Mouse (Mus musculus) left cerebral cortex, adult 2 months (tissue): ENCODE results near the gene Wdtc1. TPM values are rescaled to one million over a fixed set of nuclear protein-coding genes. Genes with fewer than 3 reads are reported as not detected.

ENCODE experiments used
- DNase-seq, 2 experiments: peaks; one replicate each; pipeline ENCODE4 v3.0.0; 2021 to 2022; ENCODE audit warnings: low spot score in 2 of 2, mixed read lengths in 1 of 2; ENCODE audit errors: extremely low spot score in 1 of 2
- H3K27ac ChIP-seq: fragments of 200-600 bp; 2 replicates; pipeline ENCODE4 v1.8.1; 2022
- H3K4me3 ChIP-seq: fragments of 200-600 bp; 2 replicates; pipeline ENCODE4 v1.8.1; 2022
- CTCF ChIP-seq: fragments of 200-600 bp; IDR thresholded peaks from 2 replicates; pipeline ENCODE4 v1.8.1; 2022; ENCODE audit warnings: antibody characterized with exemption, mild to moderate bottlenecking, moderate library complexity
- intact Hi-C: fragments of 180-260 bp; cut with DNase I; formaldehyde crosslinking; loops from one replicate; pipeline ENCODE4 v1.15.1; 2025
- long read RNA-seq, 2 experiments: library from polyadenylated mRNA; stranded (forward); transcript quantifications; one replicate each; pipeline ENCODE4 v2.0.0; 2021; ENCODE audit warnings: borderline mapping rate in 2 of 2
- total RNA-seq, 2 experiments: library from RNA; stranded (reverse); gene quantifications; 2 replicates each; pipeline ENCODE4 v1.2.3; 2021

Gene Wdtc1
- 10 to 100 TPM; 59.7 to 60.6 TPM for total RNA-seq
- long read RNA-seq, experiment 1, full-length matches to known transcripts: 33 of 74 reads
- long read RNA-seq, experiment 1, partial matches to known transcripts: 6 of 74 reads
- long read RNA-seq, experiment 1, other reads (novel, unspliced or antisense): 35 of 74 reads
- long read RNA-seq, experiment 2, full-length matches to known transcripts: 52 of 81 reads
- long read RNA-seq, experiment 2, partial matches to known transcripts: 8 of 81 reads
- long read RNA-seq, experiment 2, other reads (novel, unspliced or antisense): 21 of 81 reads

DNA sequence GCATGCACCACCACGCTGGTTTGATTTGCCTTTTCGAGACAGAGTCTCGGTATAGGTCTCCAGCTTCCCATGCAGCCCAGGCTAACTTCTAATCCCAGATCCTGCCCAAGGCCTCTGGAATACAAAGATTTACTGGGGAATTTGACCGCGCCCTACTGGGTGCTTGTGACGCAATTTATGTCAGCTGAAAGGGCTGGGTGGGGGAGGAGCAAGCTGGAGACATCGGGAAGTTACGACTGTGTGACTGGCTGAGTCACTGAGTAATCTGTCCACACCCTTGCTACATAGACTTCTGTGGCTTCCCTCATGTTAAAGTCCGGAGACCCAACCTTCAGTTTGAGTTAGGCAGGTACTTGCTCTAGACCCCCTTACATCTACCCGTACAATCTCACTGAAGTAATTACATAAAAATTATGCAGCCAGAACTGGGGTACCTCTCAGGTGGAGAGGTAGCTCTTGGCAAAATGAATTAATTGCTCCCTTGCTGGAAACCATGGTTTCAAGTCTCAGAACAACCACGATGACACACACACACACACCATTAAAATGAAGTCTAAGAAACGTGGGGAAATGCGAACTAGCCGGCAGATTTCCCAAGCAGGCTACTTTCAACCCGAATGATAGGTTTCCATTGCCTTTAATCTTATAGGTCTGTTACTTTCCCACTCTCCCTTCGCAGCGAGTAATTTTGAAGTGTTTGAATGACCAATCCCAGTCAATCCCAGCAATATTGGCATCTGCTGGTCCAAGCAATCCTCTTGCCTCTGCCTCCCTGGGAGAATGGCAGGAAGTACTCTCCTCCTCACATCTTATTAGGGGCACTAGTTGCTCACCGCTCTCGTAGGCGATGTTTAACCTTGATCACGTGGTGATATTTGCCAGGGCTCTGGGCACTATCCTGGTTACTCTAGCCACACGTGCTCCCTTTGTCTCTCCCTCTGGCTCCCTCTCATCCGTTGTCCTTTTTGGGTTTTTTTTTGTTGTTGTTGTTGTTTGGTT, at the start of gene Wdtc1:
Gene Wdtc1 (minus strand): TSS at position 115 of the 999 bp plus-strand sequence.
- intact Hi-C loops: no loop called here

DNA sequence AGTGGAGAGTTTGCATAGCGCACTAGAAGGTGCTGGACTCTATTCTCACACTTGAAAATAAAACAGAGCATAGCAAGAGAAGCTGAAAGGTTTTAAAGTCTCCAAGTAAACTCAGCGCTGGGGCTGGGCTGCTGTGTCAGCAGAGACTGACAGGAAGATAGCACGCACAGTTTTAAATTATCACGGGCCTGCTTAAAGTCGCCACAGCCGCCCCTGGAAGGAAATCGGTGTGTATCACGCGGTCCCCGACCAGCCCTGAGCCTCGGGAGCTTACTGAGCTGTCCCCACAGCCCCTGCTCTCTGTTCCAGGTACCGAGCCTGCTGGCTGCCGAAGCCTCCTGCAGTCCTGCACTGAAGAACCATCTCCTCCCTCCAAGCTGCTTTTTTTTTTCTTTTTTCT, 48.7 kb upstream of the Wdtc1 start:
- no peak for TF ChIP-seq CTCF
- intact Hi-C loops: no loop called here
- no peak overlapping the region for H3K27ac ChIP-seq

More for the DNA sequence above, at the start of gene Wdtc1:
- Histone ChIP-seq H3K27ac (no peak within 1 kb of the TSS), H3K4me3 (no peak within 1 kb of the TSS)
- no peak for TF ChIP-seq CTCF
- DNase-seq: no peak

DNA sequence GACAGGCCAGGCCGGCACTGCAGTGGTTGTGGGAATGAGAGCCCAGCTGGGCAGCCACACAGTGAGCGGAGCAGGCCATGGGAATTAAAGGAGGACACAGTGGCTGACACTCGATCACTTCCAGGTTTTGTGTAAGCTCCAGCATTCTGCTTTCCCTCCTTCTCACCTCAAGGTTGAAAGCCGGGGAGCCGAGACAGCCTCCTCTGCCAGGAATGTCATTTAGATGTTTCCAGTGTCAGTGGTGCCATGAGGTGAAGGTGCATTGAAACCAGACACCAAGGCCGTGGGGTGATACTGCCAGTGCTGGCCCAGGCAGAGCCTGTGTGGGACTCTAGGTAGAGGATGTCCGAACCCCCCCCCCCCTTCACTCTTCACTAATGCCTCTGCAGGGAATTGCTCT, 46.8 kb upstream of the Wdtc1 start:
- no peak for DNase-seq
- TF ChIP-seq CTCF: no peak
- intact Hi-C loops: no loop called here
- Histone ChIP-seq H3K27ac (no peak overlapping the region), H3K4me3 (no peak overlapping the region)

More for the DNA sequence above, 48.7 kb upstream of the Wdtc1 start:
- no peak for DNase-seq
- no peak overlapping the region for H3K4me3 ChIP-seq

DNA sequence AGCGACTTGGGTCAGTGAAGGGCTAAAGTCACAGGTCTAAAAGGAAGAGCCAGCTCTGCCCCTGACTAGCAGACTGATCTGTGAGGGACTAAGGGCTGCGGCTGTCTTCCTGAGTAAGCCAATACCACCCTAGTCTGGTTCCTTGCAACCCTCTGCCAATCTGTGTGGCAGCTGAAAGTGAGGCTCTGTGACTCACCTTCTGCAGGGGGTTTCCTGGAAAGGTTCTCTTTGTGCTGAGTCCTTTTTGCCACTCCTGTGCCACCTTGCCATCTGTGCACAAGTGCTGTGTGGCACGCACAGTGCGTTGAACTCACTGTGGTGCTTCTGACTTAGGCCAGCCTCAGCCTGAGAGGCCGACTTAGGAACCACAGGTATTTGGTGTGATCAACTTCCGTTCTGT, 46.2 kb upstream of the Wdtc1 start:
- no peak for DNase-seq
- Histone ChIP-seq H3K27ac (no peak overlapping the region), H3K4me3 (no peak overlapping the region)
- TF ChIP-seq CTCF: no peak
- intact Hi-C loops: no loop called here

DNA sequence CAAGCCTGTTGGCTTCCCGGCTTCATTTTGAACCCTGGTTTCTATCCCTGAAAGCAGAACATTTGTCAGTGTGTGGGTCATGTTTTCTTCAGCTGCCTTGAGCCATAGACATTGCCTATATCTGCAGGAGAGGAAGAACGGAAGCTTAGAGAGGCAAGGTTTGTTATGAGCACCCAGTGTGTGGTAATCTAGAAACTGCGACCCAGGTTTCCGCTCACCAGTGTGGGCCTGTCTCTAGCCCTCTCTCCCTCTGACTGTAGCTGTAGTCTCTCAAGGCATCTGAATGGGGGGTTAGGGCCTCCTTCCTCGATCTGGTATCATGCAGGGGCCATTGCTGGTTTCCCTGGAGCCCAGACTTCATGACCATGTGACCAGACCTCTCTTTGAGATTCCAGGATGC, 45.3 kb upstream of the Wdtc1 start:
- TF ChIP-seq CTCF: no peak
- Histone ChIP-seq H3K27ac (no peak overlapping the region), H3K4me3 (no peak overlapping the region)
- intact Hi-C loops: no loop called here
- no peak for DNase-seq

DNA sequence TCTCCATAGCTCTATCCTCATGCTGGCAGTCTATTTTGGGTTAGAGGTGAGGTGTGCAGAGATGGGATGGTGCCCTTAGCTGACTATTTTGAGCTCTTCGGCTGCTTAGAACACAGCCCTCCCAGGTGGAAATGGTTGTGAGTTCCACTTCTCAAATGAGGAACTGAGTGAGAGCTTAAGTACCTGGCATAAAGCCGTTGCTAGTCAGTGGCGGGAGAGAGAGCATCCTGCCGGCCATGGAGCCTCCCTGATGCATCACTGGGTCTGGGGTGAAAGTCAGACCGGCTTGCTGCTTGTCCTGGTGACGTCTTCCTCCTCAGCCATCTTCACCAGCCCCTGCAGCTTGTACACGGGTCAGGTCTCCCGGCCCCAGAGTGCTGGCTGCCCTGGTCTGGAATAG, 44.7 kb upstream of the Wdtc1 start:
- no peak for DNase-seq
- no peak overlapping the region for H3K27ac ChIP-seq
- no peak overlapping the region for H3K4me3 ChIP-seq
- TF ChIP-seq CTCF: no peak
- intact Hi-C loops: no loop called here

DNA sequence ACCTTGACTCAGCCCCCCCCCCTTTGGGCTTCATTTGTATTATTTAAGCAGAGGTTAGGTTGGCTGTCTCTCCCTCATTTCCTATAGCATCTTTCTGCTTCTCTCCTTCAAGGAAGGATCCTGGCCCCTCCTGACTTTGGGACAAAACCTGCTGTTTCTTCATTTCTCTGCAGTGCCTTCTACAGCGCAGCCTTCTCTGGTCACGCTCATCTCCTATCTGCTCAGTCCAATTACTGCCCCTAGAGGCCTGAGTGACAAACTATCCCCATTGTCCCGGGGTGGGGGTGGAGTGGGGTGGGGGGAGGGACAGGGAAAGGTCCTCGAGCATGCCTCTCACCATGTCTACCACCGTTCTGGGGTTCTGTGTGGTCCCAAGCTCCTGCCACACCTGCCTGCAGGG, 44.0 kb upstream of the Wdtc1 start:
- H3K4me3 ChIP-seq: no peak overlapping the region
- no peak overlapping the region for H3K27ac ChIP-seq
- TF ChIP-seq CTCF: no peak; the same call in 1 of the 2 replicates
- intact Hi-C loops: no loop called here
- no peak for DNase-seq

DNA sequence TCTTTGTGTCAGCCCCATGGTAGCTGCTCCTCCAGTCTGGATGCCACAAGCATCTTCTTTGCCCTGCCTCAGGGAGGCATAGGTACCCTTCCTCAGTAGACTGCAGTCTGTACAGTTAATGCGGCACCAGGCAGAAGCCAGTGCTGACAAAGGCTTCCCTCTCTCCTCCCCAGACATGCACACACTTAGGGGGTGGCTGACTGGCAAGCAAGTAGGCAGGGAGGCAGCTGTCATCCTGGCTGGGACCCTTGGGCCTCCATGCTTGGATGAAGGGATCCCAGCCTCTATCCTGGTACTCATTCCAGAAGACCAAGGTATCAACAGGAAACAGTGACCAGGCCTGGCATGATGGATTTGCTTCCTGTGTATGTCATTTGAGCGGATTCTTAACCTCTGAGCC, 42.8 kb upstream of the Wdtc1 start:
- no peak for TF ChIP-seq CTCF
- no peak for DNase-seq
- H3K4me3 ChIP-seq: no peak overlapping the region
- no peak overlapping the region for H3K27ac ChIP-seq
- intact Hi-C loops: no loop called here

DNA sequence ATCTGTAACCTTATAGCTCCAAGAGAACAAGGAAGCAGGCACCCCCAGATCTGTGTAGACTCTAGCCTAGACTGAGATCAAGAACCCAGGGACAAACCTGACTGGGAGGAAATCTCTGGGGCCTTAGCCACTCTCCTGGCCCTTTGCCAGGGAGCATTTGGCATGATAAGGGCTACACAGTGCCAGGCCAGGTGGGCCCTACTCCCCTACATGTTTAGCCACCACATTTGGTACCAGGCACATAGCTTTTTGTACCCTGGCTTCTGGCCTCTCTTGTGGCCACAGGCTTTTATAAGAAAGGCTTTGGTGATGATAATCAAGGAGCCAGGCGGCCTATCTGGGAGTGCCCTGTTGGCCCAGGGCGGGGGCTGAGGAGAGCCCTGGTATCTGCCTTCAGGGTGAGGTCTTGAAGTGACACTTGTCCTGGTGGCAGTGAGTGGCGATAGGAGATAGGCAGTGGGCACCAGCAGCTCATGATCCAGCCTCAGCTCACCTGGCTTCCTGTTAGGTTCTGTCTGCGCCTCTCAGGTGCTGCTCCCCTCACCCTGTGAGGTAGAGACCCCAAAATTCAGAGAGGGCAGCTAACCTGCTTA, 41.8 kb upstream of the Wdtc1 start:
- DNase-seq: no peak
- TF ChIP-seq CTCF: no peak
- intact Hi-C loops: no loop called here
- Histone ChIP-seq H3K4me3 (no peak overlapping the region), H3K27ac (no peak overlapping the region)

DNA sequence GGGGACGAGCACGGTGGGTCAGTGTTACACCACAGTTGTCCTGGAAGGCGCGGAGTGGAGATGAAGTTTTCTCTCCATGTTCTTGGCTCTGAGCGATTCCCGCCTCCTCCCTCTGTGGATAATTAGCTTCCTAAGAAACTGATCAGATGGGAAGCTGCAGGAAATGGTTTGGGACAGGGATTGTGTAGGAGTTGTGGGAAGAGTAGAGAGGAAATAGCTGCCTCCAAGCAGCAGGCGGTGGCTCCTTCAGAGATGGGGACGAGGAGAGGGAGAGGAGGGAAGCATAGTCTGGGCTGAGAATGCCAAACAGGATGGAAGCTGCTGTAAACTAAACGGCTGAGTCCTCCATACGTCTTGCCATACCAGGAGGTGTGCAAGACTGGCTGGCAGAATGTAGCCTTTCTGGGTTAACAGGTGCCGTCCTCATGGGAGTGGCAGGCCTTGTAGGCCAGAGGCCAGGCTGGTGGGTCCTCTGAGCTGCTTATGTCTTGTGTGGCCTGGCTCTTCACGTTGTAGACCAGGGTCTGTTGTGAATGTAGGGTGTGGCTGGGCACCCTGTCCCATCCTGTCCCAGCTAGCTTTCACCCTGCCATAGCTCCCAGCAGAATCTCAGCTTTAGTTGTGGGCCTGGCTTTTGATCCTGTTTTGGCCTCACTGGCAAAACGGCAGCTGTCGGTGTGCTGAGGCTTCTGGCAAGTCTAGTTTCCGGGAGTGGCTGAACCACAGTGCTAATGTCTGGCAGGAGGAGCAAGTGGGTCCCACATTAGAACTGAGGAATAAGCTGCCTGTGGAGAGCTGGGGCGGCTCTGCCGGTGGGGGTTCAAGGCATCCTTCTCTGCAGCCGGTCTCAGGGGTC, 38.1 kb upstream of the Wdtc1 start:
- Histone ChIP-seq H3K4me3 (no peak overlapping the region), H3K27ac (peak overlapping the region; percentile 85)
- peak in 1 of 2 experiments; percentile 55 for DNase-seq
- TF ChIP-seq CTCF: no peak; the same call in 1 of the 2 replicates
- intact Hi-C loops: no loop called here

DNA sequence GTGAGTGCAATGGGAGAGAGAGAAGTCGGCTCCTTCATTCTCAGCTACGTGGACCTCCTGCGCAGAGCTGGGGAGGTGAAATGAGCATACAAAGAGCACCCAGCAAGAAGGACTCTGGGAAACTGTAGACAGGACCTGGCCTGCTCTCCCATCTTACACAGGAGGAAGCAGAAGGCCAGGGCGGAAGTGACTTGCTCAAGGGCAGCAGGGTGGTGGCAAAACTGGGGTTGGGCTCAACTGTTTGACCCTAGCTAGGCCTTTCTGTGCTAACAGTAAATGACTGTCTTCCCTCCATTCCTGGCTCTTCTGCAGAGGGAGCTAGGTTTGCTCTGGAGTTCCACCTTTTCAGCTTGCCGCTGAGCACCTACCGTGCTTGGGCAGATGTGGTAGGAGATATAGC, 37.3 kb upstream of the Wdtc1 start:
- H3K27ac ChIP-seq: peak overlapping the region; percentile 42; the same call in 1 of the 2 replicates
- intact Hi-C loops: no loop called here
- no peak for DNase-seq
- no peak overlapping the region for H3K4me3 ChIP-seq
- TF ChIP-seq CTCF: no peak
